Mouse (Mus musculus) liver, postnatal 0 days (tissue): Measurements from ENCODE around the gene Snx29.

ENCODE experiments used
- CTCF ChIP-seq: sonication (generic); IDR thresholded peaks from 2 replicates; pipeline ENCODE4 v1.5.1; 2016; ENCODE audit warnings: antibody characterized with exemption, low read depth
- EP300 ChIP-seq: IDR thresholded peaks from 2 replicates; pipeline ENCODE4 v1.6.1; 2016; ENCODE audit warnings: antibody characterized with exemption, low read depth, mild to moderate bottlenecking

DNA sequence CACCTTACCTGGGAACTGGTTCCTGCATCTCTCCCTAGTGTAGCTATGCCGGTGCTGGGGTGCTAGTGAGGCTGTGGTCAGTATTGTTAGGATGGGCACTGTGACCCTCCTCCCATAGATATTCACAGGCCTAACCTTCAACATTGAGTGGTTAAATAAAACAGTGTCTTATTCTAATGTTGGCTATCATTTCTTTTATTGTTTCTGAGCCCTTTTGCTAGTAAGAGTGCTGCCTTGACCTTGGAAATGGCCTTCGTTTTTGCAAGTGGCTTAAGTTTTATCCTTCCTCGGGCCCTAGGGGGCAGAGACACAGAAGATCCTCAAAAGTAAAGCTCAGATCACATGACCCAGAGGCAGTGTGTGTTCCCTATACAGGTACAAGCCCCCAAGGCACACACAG is 374.1 kb downstream of the Snx29 start:
- TF ChIP-seq CTCF (no peak), EP300 (no peak)
